Mouse (Mus musculus) thymus, postnatal 14 days (tissue): ENCODE results near the gene Fam131a.
"Not testable (repeated sequence)": the region's sequence is repeated elsewhere in the genome, so short reads cannot be mapped to it uniquely, and the experiment has no call there.

Source experiments
- DNase-seq: peaks from one replicate; pipeline ENCODE4 v3.0.0; 2021

Fam131a gene

DNA sequence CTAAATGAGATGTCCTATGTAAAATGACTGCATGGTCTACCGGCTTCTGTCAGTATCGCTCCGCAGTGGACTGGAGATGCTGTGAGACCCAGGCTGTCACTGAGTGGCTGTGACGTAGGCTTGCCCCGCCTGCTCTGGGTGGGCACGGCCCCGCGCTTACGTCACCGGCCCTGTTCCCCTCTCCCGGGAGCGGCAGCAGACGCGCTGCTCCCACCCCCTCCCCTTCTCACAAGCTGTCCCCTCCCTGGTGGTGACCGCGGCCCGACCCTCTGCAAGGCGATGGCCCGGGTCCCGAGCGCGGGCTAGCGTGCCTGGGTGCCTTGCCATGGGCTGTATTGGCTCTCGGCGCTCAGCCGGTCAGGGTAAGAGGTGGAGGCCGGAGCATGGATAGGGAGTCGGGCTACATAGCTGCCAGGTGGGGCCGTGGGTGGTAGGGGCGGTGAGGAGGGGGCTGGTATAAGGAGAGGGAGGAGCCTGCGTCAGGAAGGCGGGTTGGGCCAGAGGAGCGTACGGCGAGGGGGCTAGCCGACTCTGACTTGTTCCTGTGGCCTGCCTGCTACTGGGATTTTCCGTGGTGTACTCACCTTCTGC is at the start of gene Fam131a:
Gene Fam131a, plus strand, starts transcription at position 131 of the 591 bp plus-strand sequence.
- peak; percentile 88 for DNase-seq

DNA sequence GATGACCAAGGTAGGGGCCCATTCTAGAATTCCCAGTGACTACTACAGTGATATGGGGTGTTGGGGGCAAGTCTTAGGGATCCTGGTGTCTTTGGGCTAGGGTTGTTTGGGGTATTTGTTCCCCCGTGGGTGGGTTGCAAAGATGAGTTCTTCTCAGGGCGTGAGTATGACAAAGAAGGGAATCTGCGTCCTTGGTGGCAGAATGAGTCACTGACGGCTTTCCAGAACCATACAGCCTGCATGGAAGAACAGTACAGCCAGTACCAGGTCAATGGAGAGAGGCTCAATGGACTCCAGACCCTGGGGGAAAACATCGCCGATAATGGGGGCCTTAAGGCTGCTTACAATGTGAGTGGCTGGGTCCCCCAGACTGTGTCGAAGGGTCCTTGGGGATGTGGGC is 49.1 kb upstream of the Fam131a start:
- DNase-seq, result no peak

DNA sequence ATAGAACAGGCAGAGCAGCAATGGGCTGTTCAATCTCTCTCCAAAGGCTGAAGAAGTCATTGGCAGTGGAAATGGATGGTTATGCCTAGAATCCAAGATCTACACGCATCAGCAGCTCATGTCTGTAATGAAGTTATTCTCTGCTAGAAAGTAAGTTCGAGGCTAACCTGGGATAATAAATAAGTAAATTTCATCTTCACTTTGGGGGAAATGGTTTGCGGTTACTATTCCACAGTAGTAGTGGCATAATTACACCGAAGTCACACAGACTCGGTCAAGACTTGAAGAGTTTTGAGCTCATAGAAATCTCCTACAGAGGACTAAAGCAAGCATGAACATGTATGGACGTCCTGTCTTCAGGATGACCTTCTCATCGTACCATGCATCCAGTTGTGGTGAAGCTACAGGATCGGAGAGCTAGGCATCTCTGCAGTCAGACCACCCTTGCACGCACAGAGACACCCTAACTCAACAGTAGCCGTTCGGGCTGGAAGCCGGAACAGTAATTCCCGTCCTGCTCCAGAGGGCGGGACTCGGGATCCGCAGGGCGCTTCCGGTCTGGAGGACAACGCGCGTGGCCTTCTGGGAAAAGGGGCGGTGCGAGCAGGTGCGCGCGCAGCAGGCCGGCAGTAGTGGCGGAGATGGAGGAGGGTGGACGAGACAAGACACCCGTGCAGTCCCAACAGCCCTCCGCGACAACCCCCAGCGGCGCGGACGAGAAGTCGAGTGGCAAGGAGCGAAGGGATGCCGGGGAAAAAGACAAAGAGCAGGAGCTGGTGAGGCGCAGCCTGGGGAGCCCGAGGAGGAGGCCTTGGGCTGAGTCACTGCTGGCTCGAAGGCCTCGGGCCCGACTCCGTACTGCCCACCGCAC is 41.7 kb upstream of the Fam131a start, which contains the start of gene Psmd2:
Gene Psmd2, plus strand, starts transcription at position 577 of the 871 bp plus-strand sequence.
- peak; percentile 96 for DNase-seq

DNA sequence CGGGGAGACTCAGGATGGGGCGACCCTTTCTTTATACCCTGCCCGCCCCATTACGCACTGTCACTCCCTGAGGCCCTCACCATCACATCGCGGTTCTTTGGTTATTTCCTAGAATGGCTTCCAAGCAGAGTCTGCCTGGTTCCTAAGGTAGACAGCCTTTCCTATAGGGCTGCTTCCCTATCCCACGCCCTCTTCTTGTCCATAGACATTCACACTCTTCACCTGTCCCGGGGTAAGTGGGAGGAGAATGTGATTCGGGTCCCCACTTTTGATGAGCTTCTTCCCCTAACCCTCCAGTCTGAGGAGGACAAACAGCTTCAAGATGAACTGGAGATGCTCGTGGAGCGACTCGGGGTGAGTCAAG is 41.1 kb upstream of the Fam131a start:
- DNase-seq, result no peak

DNA sequence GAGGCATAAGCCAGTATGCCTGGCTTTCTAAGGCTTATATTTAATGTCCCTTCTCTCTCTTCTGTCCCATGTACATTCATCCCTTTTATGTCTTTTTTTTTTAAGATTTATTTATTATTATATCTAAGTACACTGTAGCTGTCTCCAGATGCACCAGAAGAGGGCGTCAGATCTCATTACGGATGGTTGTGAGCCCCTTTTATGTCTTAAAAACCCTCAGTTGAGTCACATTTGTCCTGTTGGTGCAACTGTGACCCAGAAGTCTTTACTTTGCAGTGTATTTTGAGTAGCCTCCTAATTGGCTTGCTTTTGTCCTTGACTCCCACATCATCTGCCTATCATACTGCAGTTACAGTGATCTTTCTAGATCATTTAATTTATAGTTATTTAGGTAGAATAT is 39.7 kb upstream of the Fam131a start:
- no peak for DNase-seq

DNA sequence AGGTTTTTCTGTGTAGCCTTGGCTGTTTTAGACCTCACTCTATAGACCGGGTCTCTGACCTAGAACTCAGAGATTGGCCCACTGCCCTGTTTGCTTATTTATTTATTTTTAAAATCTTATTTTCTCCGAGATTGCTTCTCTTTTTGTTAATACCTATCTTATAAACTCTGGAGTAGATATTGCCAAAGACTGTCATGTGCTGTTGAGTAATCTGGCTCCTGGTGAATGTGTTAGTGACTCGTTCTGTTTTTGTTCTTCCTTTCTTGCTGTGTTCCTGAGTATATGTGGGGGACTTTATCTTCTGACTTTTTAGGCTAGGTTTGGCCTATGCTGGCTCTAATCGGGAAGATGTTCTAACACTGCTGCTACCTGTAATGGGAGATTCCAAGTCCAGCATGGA is 35.4 kb upstream of the Fam131a start:
- no peak for DNase-seq

DNA sequence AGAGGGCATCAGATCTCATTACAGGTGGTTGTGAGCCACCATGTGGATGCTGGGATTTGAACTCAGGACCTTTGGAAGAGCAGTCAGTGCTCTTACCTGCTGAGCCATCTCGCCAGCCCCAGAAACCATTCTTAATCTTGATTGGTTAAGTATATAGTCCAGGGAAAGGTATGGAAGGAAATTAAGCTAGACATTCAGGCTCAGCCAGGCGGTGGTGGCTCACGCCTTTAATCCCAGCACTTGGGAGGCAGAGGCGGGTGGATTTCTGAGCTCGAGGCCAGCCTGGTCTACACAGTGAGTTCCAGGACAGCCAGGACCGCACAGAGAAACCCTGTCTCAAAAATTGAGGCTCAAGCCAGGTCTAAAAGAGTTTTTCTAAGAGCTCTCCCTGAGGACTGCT is 25.0 kb upstream of the Fam131a start, which contains the start of gene Eif4g1:
Gene Eif4g1, plus strand, starts transcription at position 301 of the 400 bp plus-strand sequence.
- not testable (repeated sequence) for DNase-seq

DNA sequence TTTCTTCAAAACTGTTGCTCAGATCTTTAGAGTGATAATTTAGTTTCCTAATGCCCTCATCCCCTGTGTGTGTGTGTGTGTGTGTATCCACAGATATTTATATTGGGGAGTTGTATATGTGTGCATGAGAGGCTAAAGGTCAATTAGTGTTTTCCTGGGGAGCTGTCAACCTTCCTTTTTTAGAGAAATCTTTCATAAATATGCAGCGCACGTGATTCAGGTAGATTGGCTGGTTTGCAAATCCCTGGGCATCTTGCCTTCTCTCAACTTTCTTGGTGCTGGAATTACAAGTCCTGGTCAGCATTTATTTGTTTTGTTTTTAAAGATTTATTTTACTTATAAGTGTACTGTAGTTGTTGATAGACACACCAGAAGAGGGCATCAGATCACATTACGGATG is 22.8 kb upstream of the Fam131a start:
- no peak for DNase-seq

DNA sequence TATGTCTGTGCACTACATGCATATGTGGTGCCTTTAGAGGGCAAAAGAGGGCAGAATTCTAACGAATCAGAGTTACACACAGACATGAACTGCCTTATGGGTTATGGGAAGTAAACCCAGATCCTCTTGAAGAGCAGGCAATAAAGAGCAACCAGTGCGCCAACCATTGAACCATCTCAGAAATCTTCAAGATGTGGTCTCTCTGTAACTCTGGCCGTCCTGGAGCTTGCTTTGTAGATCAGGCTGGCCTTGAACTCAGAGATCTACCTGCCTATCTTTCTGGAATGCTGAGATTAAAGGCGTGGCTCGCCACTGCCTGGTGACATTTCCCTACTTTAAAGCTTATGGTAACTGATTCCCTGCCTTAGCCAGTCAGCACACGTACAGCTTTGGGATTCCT is 21.2 kb upstream of the Fam131a start:
- peak; percentile 11 for DNase-seq

DNA sequence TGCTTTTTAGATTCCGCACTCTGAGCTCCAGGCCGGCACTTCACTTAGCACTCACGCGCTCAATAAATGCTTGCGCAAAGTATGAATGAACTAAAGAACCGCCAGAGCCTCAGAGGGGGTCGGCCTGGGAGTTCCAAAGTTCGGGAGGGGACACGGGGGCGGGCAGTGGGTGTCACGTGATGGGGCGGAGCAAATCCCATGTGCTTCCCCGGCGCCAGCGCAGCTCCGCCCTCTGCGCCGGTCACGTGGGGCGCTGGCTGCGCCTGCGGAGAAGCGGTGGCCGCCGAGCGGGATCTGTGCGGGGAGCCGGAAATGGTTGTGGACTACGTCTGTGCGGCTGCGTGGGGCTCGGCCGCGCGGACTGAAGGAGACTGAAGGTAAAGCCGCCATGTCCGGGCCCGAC is 20.5 kb upstream of the Fam131a start:
- peak; percentile 96 for DNase-seq

DNA sequence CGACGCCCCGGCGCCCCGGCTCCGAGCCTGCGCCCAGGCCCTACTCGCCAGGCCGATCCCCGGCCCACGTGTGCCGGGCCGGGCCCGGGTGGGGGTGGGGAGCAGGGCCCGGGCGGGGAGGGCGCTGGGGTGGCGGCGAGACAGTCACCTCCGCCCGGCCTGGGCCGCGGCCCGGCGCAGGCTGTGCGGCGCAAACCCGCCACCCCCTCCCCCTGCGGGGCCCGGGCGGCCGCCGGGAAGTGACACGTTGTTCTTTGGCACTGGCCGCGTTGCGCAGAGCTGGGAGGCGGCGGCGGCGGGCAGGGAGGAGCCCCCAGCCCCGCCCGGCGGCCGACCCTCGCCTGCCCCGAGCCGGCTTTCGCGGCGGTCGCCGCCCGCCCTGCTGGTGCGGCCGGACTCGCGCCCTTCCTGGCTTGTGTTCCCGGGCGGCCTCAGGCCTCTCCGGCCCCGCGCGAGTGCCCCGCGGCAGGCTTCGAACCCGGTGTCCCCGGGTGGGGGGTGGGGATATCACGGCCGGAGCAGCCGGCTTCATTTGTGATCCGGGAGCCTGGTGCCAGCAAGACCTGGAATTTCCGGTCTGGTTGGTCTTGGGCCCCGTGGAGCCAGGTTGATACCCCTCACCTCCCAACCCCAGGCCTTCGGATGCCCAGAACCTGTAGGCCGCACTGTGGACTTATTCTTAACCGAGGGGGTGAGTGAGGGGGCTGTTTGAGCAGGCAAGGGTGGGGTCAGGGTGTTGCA is 19.9 kb upstream of the Fam131a start:
- peak; percentile 76 for DNase-seq

DNA sequence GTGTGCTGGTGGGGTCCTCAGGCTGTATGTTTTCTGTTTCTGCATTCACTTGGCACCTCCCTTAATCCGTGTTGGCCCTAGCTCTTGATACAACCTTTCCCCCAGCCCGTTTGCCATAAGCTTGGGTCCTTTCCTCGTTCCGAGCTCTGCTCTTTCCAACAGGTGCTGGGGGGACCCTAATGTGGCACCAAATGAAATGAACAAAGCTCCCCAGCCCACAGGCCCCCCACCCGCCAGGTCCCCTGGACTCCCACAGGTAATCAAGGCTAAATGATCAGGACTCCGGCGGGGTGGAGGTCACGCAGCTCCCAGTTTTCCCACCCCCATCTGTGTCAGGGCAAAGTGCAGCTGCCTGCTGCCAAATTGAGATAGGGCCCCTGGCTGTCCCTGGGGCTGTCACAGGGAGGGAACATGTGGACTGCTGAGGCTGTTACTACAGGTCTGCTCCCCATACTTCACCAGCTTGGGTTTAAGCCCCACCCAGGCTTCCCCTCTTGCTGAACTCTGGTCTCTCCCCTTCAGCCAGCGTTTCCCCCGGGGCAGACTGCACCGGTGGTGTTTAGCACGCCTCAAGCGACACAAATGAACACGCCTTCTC is 19.2 kb upstream of the Fam131a start:
- DNase-seq, result peak; percentile 47

DNA sequence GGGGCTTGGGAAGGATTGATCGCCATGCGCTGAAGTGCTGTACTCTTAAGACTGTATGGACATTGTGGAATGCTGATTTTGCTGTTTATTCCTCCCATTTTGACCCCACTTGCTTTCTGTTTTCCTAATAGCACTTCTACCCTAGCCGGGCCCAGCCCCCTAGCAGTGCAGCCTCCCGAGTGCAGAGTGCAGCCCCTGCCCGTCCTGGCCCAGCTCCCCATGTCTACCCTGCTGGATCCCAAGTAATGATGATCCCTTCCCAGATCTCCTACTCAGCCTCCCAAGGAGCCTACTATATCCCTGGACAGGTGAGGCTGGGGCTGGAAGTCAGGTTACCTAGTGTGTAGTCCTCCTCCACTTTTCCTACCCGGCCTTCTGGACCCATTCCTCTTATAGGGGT is 17.8 kb upstream of the Fam131a start:
- DNase-seq, result no peak

DNA sequence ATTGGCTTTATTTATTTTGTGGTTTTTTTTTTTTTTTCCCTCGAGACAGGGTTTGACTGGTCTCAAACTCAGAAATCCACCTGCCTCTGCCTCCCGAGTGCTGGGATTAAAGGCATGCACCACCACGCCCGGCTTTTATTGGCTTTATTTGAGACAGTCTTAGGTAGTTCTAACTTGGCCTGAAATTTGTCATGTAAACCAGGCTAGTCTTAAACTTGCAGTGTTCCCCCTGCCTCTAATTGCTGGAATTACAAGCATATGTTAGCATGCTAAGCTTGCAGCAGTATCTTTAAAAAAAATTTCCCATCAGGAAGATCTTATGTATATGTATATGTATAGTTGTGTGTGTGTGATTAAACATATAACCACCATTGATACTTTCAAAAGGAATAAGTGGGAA is 16.3 kb upstream of the Fam131a start:
- DNase-seq, result no peak

DNA sequence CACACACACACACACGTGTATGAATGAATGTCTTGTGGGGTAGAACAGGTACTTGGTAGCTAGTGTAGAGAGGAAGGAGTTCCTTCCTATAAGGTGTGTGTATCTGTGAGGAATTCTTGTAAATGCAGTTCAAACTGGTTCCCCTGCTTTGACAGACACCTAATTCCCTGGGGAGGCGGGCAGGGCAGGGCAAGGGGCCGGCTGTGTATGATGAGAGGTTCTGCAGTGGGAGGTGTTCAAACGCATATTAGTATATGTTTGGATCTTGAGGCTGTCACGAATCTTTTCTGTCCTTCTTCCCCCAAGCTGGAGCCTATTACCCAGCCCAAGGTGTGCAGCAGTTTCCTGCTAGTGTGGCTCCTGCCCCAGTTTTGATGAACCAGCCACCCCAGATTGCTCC is 15.7 kb upstream of the Fam131a start:
- DNase-seq, result no peak

DNA sequence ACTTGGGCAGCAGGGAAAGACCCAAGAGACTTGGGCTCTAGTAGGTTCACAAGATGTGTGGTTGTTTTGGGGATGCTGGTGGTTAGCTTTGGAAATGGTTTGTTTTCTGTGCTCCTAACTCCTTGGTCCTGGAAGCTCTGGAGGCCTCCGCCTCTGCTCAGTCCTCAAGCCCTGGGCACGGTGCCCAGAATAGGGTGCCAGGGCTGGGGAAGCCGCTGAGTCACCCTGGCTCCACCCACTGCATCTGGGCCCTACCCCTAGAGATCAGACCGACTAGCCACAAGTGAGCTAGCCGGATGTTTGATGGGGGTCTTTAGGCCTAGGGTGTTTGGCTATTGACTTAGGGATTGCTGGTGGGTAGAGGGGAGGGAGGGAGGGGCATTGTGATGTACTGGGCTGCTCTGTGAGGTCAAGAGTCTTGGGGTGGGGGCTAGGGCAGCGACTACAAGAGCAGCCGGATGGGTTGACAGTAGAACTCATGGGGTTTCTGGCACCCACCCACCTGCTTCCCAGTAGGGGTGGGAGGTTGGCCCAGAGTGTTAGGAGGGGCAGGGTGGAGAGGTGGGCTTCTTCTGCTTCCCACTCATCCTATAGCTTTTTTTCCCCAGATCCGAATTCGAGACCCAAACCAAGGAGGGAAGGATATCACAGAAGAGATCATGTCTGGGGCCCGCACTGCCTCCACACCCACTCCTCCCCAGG is 14.9 kb upstream of the Fam131a start:
- DNase-seq, result no peak

DNA sequence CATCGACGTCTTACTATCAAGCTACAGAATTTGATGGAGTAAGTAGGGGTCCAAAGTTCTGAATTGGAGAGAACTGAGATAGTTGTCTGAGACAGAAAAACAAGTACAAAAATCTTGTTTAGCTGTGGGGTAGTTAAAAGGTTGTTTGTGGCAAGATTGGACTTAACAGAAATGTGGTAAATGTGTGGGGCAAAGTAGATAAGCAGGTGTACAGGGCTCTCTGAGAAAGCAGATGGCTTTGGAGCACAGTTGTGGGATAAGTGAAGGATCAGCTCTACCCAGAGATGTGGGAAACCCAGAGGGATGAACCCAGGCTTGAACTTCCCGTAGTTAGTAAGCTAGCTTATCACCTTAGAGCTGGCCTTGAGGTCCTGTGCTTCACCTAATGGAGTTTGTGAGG is 2.3 kb upstream of the Fam131a start:
- DNase-seq, result no peak

DNA sequence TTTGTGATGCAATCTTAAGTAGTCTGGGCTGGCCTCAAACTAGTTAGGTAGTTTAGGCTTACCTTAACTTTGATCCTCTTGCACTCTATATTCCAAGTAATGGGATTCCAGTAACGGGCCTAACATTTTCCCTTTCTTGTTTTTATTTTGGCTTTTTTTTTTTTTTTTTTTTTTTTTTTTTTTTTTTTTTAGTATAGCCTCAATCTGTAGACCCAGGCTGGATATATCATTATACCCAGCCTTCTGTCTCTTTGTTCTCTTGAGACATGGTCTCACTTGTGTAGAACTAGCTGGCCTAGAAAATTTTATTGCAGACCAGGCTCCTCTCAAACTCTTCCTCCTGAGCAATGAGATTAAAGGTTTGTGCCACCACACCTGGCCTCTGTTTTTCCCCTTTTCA is 1.4 kb upstream of the Fam131a start:
- DNase-seq, result no peak

DNA sequence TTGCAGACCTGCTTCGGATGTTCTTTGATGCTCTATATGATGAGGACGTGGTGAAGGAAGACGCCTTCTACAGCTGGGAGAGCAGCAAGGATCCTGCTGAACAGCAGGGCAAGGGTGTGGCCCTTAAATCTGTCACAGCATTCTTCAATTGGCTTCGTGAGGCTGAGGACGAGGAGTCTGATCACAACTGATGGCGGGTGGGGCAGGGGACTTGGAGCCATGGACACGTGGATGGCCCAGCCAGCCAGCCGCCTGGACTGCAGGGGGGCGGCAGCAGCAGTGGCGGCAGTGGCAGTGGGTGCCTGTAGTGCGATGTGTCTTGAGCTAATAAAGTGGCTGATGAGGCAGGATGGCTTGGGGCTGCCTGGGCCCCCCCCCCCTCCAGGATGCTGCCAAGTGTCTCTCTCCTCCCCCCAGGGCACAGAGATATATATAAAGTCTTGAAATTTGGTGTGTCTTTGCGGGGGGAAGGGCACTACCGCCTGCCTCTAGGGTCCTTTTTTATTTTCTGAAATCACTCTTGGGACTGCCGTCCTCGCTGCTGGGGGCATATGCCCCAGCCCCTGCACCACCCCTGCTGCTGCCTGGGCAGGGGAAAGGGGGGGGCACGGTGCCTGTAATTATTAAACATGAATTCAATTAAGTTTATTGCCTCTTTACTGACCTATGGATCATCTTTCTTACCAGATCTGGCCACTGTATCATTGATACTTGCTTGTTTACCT is 638 bp upstream of the Fam131a start:
- DNase-seq, result no peak

DNA sequence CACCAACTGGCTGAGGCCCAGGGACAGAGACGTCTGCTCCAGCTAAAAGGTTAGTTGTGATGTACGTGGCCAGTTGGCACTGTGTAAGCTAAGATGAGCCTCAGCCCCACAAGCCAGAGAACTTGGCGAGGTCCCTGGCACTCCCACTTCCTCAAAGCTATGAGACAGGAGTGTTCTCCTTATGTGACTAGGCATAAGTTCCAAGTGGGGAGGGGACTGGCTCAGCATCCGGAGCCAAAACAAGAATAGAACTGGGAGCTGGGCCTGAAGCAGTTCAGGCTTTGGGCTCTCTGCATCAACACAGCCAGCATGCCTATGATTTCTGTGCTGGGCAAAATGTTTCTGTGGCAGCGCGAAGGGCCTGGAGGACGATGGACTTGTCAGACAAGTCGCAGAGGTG is 1.7 kb downstream of the Fam131a start:
- no peak for DNase-seq

DNA sequence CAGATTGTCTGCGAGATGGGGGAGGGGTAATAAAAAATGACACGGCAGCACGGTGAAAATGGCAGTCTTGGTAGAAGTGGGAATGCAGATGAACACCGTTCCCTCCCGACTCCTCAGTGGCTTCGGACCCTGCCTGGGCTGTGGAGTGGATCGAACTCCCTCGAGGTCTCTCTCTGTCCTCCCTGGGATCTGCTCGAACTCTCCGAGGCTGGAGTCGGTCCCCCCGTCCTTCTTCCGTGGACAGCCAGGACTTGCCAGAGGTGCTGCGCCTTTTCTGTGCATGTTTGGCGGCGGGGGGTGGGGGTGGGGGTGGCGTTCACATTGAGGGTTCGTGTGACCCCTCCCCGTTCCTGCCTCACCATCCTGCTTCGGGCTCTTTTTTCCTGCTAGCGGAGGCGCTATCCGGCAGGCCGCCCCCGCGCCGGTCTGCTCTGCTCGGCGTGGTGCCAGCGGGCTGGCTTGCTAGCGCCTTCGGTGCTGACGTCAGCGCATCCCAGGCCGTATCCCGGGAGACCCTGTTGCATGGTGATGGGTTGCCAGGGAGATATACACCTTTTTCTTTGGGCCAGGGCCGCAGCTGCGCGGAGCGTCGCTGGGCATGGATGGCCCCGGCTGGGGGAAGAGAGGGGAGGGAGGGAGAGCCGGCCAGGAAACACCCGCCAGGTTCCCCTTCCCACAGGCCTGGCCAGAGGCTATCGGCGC is 2.7 kb downstream of the Fam131a start:
- no peak for DNase-seq
